8 mouse cellular contexts compared by ENCODE assay signal in genomic region chr5:115556217-115556616, GRCm38 (mm10). TPM values are rescaled to one million over a fixed set of nuclear protein-coding genes. Genes with fewer than 3 reads are reported as not detected.
DNase-seq lines count a peak whose midpoint lies in the region; ATAC-seq and TF ChIP-seq lines count a peak whose summit lies in the region.

No protein-coding gene starts in this region.

- no peaks in the 10 kb centered on the region for H3K27me3 ChIP-seq in neural tube, embryonic 15.5 days (replicated peaks)
- no peaks in the 10 kb centered on the region for H3K27me3 ChIP-seq in kidney, postnatal 0 days (ENCODE audit: insufficient read depth, low read length)
- H3K27me3 ChIP-seq in liver, embryonic 11.5 days (replicated peaks; ENCODE audit: control insufficient read depth, insufficient read depth, low read length): no peaks in the 10 kb centered on the region

- H3K9ac ChIP-seq in neural tube, embryonic 15.5 days (replicated peaks): no peak overlapping the region
- no peak overlapping the region for H3K9ac ChIP-seq in kidney, postnatal 0 days (ENCODE audit: low read depth, low read length)
- no peak overlapping the region for H3K9ac ChIP-seq in liver, embryonic 11.5 days (ENCODE audit: low read depth, low read length)

- DNase-seq in neural tube, embryonic 10.5 days (ENCODE audit: extremely low spot score, low spot score): peak; percentile 80
- peak; percentile 72 for DNase-seq in c-Kit-negative CD71-positive TER-119-positive erythroid progenitor cells, embryonic 14.5 days (ENCODE audit: low read depth, low spot score)
- peak; percentile 90 for DNase-seq in kidney, postnatal 0 days (ENCODE audit: low spot score)
- DNase-seq in liver, embryonic 11.5 days (ENCODE audit: low spot score): peak; percentile 75
- peak; percentile 70 for DNase-seq in retina, postnatal 7 days (ENCODE audit: low read depth, low spot score)
- peak; percentile 52 to 77 for DNase-seq in urinary bladder, postnatal 4 days (ENCODE audit: low spot score in 2 of 2)

- no peak overlapping the region for H3K4me3 ChIP-seq in neural tube, embryonic 15.5 days (replicated peaks)
- H3K4me3 ChIP-seq in kidney, postnatal 0 days (replicated peaks; ENCODE audit: low read depth, low read length): no peak overlapping the region
- no peak overlapping the region for H3K4me3 ChIP-seq in liver, embryonic 11.5 days (ENCODE audit: low read depth, low read length)

- peak; percentile 99 for TF ChIP-seq CTCF in kidney, postnatal 0 days (IDR thresholded peaks at IDR 0.05; ENCODE audit: low read depth)

- no peak overlapping the region for H3K4me2 ChIP-seq in neural tube, embryonic 15.5 days
- H3K4me2 ChIP-seq in kidney, postnatal 0 days (ENCODE audit: low read length): no peak overlapping the region
- no peak overlapping the region for H3K4me2 ChIP-seq in liver, embryonic 11.5 days

- 6% methylated on average over 8 of the region's 8 CpGs for WGBS in neural tube, embryonic 15.5 days
- WGBS in kidney, postnatal 0 days: 9% methylated on average over 8 of the region's 8 CpGs
- 9% methylated on average over 8 of the region's 8 CpGs for WGBS in liver, embryonic 11.5 days

- peaks cover 38% of the 10 kb centered on the region for H3K36me3 ChIP-seq in neural tube, embryonic 15.5 days
- H3K36me3 ChIP-seq in kidney, postnatal 0 days (ENCODE audit: insufficient read depth, low read length): peaks cover 31% of the 10 kb centered on the region
- peaks cover 27% of the 10 kb centered on the region for H3K36me3 ChIP-seq in liver, embryonic 11.5 days (ENCODE audit: control insufficient read depth, insufficient read depth, low read length)

- H3K4me1 ChIP-seq in neural tube, embryonic 15.5 days: peaks cover 13% of the 10 kb centered on the region
- H3K4me1 ChIP-seq in kidney, postnatal 0 days (replicated peaks; ENCODE audit: insufficient read depth, low read length): peaks cover 6% of the 10 kb centered on the region; the same call in 1 of the 2 replicates
- H3K4me1 ChIP-seq in liver, embryonic 11.5 days (replicated peaks; ENCODE audit: control insufficient read depth, insufficient read depth, low read length): peaks cover 5% of the 10 kb centered on the region

- ATAC-seq in neural tube, embryonic 15.5 days (ENCODE audit: low FRiP score): no peak
- peak; percentile 42; the same call in 1 of the 2 replicates for ATAC-seq in frontal cortex, adult (ENCODE audit: low TSS enrichment)
- no peak for ATAC-seq in kidney, postnatal 0 days (replicated peaks; ENCODE audit: low FRiP score, low read depth)
- no peak for ATAC-seq in liver, embryonic 11.5 days (replicated peaks; ENCODE audit: low FRiP score)

- no peaks in the 10 kb centered on the region for H3K9me3 ChIP-seq in neural tube, embryonic 15.5 days (replicated peaks)
- no peaks in the 10 kb centered on the region for H3K9me3 ChIP-seq in kidney, postnatal 0 days (replicated peaks; ENCODE audit: low read length)
- no peaks in the 10 kb centered on the region for H3K9me3 ChIP-seq in liver, embryonic 11.5 days (ENCODE audit: control insufficient read depth, low read length)

- no peak overlapping the region for H3K27ac ChIP-seq in neural tube, embryonic 15.5 days (replicated peaks)
- no peak overlapping the region for H3K27ac ChIP-seq in kidney, postnatal 0 days
- no peak overlapping the region for H3K27ac ChIP-seq in liver, embryonic 11.5 days (ENCODE audit: low read depth, low read length)

RNA-seq across cellular contexts. Expression of gene Rplp0, which starts 3.0 kb away (rescaled TPM):
- polyA plus RNA-seq in neural tube, embryonic 15.5 days (2015; fragmentation: Nextera tagmentation; extraction: Ambion mirVana): 785 and 1,036 TPM in 2 replicates
- 1,459 and 1,525 TPM in 2 replicates for polyA plus RNA-seq in kidney, postnatal 0 days (2015; fragmentation: Nextera tagmentation; extraction: Ambion mirVana)
- polyA plus RNA-seq in liver, embryonic 11.5 days (2014; fragmentation: Nextera tagmentation; extraction: Ambion mirVana): 2,436 and 2,466 TPM in 2 replicates

RNA-seq across cellular contexts. Expression of gene Gcn1l1, which starts 8.8 kb away (rescaled TPM):
- polyA plus RNA-seq in neural tube, embryonic 15.5 days (2015; fragmentation: Nextera tagmentation; extraction: Ambion mirVana): 35.7 and 37.6 TPM in 2 replicates
- 20.7 and 24.5 TPM in 2 replicates for polyA plus RNA-seq in kidney, postnatal 0 days (2015; fragmentation: Nextera tagmentation; extraction: Ambion mirVana)
- 51.0 and 55.6 TPM in 2 replicates for polyA plus RNA-seq in liver, embryonic 11.5 days (2014; fragmentation: Nextera tagmentation; extraction: Ambion mirVana)

RNA-seq across cellular contexts. Expression of gene Pxn, which starts 49.7 kb away (rescaled TPM):
- 21.3 and 28.2 TPM in 2 replicates for polyA plus RNA-seq in neural tube, embryonic 15.5 days (2015; fragmentation: Nextera tagmentation; extraction: Ambion mirVana)
- 48.3 and 53.1 TPM in 2 replicates for polyA plus RNA-seq in kidney, postnatal 0 days (2015; fragmentation: Nextera tagmentation; extraction: Ambion mirVana)
- polyA plus RNA-seq in liver, embryonic 11.5 days (2014; fragmentation: Nextera tagmentation; extraction: Ambion mirVana): 12.4 and 14.0 TPM in 2 replicates
